ENCODE assay signal across 8 mouse cellular contexts in the genomic region with DNA sequence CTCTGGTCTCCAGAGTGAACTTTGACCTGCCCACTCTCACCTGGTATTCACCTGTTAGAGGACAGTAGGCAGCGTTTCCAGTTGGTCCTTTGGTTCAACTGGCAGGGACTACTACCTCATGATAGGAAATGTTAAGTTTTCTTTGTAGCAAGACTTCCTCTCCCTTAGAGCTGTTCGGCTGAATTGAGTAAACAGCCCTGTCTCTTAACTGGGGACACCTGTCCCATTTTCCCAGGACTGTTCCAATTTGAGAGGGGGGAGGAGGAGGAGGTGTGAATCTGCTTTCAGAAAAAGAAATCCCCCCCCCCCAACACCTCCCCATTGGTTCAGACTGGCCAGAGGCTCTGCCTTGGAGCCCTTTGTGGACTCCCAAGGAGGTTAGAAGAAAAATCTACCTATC. TPM values are rescaled to one million over a fixed set of nuclear protein-coding genes. Genes with fewer than 3 reads are reported as not detected.
DNase-seq lines count a peak whose midpoint lies in the region; ATAC-seq lines count a peak whose summit lies in the region.

No protein-coding gene starts in this region.

- peaks cover 52% of the 10 kb centered on the region for H3K27me3 ChIP-seq in liver, embryonic 12.5 days (replicated peaks)

- DNase-seq in cerebellum, adult 9-10 months: peak; percentile 61
- DNase-seq in cerebellum, adult 11-12 months: no peak
- peak; percentile 32 to 50 for DNase-seq in right cerebral cortex, adult 2 months (ENCODE audit: low spot score in 2 of 2)
- DNase-seq in right cerebral cortex, postnatal 25 days: no peak
- no peak for DNase-seq in spleen, postnatal 10 days (ENCODE audit: low spot score in 2 of 2)

- 34% methylated on average over 2 of the region's 2 CpGs for WGBS in liver, embryonic 12.5 days (ENCODE audit: insufficient replicate concordance)

- peaks cover 6% of the 10 kb centered on the region for H3K9me3 ChIP-seq in liver, embryonic 12.5 days (replicated peaks)

- H3K36me3 ChIP-seq in liver, embryonic 12.5 days: no peaks in the 10 kb centered on the region

- peak overlapping the region; percentile 92 for H3K4me2 ChIP-seq in liver, embryonic 12.5 days

- H3K27ac ChIP-seq in liver, embryonic 12.5 days: no peak overlapping the region

- peaks cover 26% of the 10 kb centered on the region for H3K4me1 ChIP-seq in liver, embryonic 12.5 days

- no peak for ATAC-seq in liver, embryonic 12.5 days
- ATAC-seq in granulocyte monocyte progenitor cell, adult 5-6 weeks (replicated peaks; ENCODE audit: poor library complexity, severe bottlenecking): no peak
- ATAC-seq in monocyte, adult 5-6 weeks (replicated peaks; ENCODE audit: insufficient number of reproducible peaks, low FRiP score, low TSS enrichment, poor library complexity, severe bottlenecking): no peak

- no peak overlapping the region for H3K4me3 ChIP-seq in liver, embryonic 12.5 days

- no peak overlapping the region for H3K9ac ChIP-seq in liver, embryonic 12.5 days

RNA-seq across cellular contexts. Expression of a gene that starts 1.2 kb away (rescaled TPM):
- 1.3 and 1.5 TPM in 2 replicates for polyA plus RNA-seq in liver, embryonic 12.5 days (2016; fragmentation: Nextera tagmentation; extraction: Ambion mirVana)
- total RNA-seq in granulocyte monocyte progenitor cell, adult 5-6 weeks (2014; fragmentation: Nextera tagmentation): 1.8 and 4.5 TPM in 2 replicates
- 0.26 and 0.78 TPM in 2 replicates for total RNA-seq in granulocyte monocyte progenitor cell, adult 5-6 weeks (2017)
- total RNA-seq in monocyte, adult 5-6 weeks (2017): 24.0 to 36.7 TPM (median 29.4 TPM) in 3 replicates

Comparison
In these comparisons a context has a peak if more than half of its experiments do, and no peak if none do; other contexts are left out.
1. DNase-seq: peak in cerebellum, adult 9-10 months (single experiment) and right cerebral cortex, adult 2 months (2 of 2); none in cerebellum, adult 11-12 months (single experiment), right cerebral cortex, postnatal 25 days (single experiment) and spleen, postnatal 10 days (0 of 2).